Mouse (Mus musculus) CD4-positive, CD25-positive, alpha-beta regulatory T cell, adult 4 months (primary cell): Measurements from ENCODE around the gene Rras2. TPM values are rescaled to one million over a fixed set of nuclear protein-coding genes. Genes with fewer than 3 reads are reported as not detected.
A peak's percentile ranks its signal among the peaks of the same experiment; 100 is the strongest.

Source experiments
- ATAC-seq: one replicate; pipeline ENCODE4 v1.8.0; 2017
- polyA plus RNA-seq, 2 experiments: library from polyadenylated mRNA; unstranded; fragments of 100-300 nt; shearing (Covaris generic); gene quantifications; one replicate each; pipeline ENCODE4 v1.2.1; 2017

Gene Rras2
- 10 to 100 TPM in 1 of 2 experiments, 1 to 10 TPM in 1; 7.8 to 11.1 TPM for polyA plus RNA-seq

DNA sequence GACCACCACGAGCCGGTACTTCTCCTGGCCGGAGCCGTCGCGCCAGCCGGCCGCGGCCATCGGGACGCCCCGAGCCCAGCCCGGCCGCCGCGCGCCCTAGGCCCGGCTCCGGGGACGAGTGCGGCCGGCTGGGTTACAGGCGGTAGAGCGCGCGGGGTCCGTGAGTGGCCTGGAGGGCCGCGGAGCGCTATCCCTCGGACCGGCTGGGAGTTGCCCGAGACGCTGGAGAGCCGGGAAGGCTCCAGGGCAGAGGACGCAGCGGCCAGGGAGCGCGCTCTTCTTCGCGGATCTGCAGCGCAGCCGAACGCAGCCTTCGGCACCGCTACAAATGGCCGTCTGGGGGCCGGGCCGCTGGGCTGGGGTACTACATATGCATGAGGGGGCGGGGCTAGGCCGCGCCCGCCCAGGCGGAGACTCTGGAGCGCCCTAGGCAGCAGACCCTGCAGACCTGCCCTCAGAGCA is at the start of gene Rras2:
Gene Rras2, minus strand, starts transcription at position 338 of the 462 bp plus-strand sequence.
- ATAC-seq: peak; percentile 95

DNA sequence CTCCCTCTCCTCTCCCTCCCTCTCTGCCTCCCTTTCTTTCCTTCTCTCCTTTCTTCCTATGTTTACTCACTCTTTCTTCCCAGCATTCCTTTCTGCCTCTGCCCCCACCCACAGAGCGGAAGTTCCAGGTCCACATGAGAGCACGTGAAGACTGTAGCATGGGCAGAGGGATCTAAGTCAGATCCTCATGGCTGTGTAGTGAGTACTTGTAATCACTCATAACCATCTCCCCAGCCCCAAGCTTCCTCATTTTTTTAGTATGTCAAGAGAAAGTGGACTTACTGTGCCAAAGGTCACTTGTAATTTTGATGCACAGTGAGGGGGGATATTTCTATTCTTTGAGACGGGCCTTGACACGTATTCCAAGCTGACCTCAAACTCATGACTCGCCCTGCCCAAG is 45.4 kb upstream of the Rras2 start:
- no peak for ATAC-seq

DNA sequence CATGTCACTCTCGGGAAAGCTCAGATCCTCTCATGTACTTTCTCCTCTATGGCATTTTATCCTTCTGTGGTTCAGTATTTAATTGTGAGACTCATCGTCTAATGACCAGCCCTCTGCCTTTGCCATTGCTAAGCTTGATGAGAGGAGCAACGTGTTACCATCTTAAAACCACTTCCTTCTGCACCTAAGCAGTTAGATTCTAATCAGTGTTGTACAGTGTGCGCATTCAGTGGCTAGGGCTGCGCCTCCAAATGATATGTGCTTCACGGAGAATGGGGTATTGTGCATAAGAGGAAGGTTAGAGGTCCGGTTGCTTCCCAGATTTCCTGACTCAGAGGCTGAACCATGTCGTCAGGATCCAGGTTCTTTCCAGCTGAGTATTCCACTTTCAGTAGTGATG is 43.5 kb upstream of the Rras2 start:
- ATAC-seq: peak; percentile 96

DNA sequence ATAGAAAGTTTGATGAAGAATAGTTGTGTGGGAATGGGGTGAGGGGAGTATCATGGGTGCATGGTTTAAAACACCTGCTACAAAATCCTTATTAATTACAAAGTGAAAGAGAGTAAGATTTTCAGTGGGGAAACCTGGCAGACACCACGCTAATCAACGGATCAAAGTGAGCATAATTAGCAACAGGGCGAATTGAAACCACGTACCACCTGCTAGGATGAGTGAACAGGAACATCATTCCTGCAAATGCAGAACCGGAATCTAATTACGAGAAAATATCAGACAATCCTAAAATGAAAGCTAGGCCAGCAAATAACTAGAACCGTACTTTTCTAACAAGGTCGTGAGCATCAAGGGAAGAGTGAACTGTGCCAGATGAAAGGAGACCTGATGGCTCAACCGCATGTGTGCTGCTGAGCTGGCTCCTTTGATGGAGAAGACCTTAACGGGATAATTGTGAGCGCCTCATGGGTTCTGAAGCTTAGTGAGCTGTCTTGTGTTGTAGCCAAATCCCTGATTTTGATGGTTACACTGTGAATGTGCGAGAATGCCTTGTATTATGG is 40.2 kb upstream of the Rras2 start:
- ATAC-seq: no peak

DNA sequence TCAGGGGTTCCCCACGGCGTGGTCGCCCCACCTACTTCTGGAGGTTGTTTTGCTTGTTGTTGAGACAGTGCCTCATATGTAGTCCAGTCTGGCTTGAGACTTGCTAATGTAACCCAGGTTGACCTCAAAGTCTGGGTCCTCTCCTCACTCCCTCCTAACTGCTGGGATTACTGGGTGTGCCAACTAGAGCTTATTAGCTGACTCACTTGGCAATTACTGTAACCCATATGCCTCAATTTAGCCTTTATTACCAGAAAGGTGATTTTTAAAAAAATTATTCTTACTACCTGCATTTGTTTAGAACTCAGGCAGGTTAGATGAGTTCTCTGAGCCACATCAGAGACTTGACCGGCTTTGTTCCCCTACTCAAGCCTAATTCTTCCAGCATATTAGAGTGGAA is 38.8 kb upstream of the Rras2 start:
- no peak for ATAC-seq

DNA sequence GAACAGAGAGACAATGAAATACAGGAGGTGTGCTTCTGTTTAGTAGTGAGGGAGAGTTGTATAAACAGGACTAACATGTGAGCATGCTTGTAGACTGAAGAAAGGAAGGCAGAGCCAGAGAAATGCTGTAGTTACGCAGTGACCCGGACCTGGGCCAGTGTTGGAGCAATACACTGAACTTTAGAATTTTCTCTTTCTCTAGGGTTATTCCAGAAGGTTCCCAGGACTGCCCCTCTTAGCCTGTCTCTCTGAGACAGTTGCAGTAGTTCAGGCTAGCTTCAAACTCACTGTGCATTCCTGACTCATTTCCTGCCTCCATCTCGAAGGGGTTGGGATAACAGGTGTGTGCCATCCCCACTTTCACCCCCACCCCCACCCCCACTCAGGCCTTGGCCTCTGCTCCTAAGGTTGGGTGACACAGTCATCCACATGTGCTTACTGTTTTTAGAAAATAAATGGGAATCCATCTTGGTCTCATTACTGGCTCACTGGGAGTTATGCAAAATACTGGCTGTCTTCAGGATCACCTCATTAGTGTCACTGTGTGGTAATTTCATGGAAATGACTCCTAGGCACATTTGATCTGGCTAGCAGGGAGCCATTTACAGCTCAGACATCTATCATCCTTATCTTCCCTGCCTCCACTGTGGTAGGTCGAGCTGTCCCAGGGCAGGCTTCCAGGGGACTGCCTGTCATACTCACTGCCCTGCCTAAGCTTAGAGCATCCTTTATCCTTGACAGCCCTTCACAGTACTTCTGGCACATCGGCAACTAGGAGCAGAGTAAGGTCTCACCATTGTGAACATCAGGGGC is 37.7 kb upstream of the Rras2 start:
- ATAC-seq: no peak

DNA sequence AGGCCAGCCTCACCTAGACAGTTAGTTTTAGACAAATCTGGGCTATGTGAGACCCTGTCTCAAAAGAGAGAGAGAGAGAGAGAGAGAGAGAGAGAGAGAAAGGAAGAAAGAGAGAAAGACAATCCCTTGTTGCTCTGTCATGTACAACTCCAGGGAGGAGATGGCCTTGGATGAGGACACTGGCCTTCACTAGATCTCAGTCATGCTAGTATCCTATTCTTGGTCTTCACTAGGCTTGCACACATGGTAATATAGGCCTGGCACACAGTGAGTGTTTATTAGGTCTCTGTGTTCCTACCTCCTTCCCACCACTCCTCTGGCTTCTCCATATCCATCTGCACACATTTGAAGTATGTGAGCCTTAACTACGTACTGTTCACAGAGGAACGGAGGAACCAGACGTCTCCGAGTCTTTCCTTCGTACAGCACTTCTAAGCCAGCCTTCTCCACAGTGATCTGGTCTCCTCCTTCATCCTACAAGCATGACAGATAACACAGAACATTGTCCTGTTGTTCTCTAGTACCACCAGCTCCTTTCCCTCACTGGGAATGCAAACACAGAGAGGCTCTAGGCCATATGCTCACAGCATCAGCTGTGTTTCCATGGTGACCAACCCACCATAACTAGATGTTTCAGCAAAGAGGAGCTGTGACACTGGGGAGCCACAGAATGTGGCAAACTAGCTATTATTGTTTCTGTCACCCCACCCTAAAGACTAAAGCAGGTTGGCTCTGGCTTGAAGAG is 33.6 kb upstream of the Rras2 start:
- ATAC-seq: no peak

DNA sequence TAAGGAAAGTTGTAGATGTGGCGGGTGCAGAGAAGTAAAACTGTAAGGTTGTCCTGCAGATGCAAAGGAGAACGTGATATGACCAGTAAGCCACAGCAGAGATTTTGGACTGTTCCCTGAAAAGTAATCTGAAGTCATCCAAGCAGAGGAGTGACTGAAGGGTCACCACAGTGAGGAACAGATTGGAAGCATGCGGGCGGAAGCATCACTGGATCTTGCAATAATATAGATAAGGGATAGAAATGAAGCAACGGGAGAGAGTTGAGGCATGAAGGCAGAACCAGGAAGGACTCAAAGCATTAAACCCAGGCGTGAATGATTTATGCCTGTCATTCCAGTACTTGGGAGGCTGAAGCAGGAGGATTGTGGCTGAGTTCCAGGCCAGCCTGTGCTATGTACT is 32.0 kb upstream of the Rras2 start:
- no peak for ATAC-seq

DNA sequence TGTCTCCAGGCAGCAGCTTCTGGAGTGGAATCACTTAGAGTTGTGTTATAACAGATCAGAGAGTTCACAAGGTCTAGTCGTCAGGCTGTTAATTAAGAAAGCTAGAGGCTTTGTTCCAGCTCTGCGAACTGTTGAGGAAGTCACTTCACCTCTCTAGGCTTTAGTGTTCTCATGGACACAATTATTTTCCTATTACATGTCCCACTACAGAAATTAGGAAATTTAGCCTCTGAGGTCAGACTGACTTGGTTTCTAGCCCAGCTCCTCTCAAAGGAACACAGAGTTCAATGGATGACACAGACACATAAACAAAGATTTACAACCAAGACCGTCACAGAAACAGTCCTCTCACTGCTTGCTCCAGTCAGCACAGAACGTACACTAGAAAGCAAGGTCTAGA is 31.6 kb upstream of the Rras2 start:
- ATAC-seq: no peak

DNA sequence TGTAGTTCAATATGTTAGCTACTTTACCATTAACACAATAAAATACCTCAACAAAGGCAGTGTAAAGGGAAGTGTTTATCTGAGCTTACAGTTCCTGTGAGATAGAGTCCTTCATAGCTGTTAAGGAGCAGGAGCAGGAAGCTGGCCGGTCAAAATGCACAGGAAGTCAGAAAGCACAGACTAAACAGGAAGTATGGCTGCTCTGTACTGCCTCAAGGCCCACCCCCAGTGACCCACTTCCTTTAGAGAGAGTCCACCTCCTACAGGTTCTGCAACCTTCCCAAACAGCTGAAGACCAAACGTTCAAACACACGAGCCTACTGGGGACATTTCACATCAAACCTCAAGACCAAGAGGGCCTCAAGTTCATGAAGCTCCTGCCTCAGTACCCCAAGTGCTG is 28.3 kb upstream of the Rras2 start:
- peak; percentile 97 for ATAC-seq

DNA sequence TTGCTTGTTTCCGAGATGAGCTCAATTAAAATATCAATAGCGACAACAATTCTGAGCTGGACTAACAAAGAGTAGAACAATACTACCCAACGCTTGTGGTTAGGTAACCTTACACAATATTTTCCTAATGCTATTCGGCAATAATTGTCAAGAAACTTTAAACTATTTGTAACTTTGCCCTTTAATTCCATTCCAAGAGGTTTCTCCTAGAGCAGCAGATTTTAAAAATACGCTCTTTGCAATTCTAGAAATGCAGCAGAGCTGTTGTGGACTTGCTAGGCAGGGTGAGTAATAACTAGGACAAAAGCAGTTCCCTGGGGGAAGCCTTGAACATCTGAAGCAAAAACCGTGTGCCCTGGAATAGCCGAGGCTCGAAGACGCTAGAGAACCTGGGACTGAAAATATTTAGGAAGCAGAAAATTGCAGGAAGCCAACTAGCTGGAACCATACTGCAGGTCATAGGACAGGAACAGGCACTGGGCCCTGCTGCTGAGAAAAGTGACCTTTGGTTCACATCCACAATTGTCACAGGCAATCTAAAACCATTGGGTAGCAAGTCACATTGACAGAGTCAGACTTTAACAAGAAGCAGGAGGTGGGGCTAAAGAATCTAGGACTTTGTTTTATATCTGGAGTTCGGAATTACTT is 24.7 kb upstream of the Rras2 start:
- no peak for ATAC-seq

DNA sequence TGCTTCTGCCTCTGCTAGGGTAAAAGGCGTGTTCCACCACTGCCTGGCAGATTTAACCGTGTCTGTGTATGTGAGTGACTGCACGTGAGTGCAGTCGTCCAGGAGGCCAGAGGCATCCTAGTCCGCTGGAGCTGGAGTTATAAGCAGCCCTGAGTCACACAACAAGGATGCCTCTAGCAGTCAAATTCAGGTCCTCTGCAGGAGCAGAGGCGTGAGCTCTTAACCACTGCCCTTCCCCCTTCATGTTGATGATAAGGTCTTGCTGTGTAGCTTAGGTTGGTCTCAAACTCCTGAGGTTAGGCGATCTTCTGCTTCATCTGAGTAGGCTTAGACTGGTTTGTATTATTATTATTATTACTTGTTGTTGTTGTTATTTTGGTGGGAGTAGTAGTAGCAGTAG is 22.4 kb upstream of the Rras2 start:
- ATAC-seq: peak; percentile 68

DNA sequence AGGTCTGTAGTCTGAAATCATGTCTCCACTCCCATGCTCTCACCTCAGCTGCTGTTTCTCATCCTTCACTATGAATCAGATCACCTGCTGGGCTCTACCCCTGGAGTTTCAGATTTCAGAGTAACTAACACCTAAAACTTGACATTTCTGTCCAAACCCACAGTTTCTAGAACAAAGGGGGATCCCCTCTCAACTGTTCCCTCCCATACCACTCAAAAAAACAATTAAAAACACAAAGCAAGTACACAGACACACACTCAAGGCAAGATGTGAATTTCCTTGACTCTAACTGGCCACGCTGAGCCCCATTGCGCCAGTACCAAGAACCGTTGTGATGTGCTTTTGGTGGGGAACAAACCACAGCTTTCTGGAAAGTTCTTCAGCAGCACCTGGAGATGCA is 21.8 kb upstream of the Rras2 start:
- peak; percentile 64 for ATAC-seq

DNA sequence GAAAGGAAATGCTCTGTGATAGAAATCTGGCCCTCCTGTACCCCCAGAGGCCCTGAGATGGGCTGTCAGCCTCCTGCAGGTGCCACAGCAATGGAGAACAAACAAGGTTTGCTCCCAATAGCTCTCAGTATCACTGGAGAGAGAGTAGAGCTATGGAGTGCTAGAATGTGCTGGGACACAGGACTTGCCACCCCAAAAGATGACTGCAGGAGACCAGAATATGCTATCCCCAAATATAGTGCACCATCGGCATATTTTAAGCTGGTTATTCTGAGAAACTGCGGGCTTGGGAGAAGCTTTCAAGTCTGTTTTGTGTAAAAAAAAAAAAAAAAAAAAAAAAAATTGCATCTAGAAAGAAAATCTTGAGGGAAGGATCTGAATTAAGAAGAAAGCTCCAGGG is 20.7 kb upstream of the Rras2 start:
- ATAC-seq: no peak

DNA sequence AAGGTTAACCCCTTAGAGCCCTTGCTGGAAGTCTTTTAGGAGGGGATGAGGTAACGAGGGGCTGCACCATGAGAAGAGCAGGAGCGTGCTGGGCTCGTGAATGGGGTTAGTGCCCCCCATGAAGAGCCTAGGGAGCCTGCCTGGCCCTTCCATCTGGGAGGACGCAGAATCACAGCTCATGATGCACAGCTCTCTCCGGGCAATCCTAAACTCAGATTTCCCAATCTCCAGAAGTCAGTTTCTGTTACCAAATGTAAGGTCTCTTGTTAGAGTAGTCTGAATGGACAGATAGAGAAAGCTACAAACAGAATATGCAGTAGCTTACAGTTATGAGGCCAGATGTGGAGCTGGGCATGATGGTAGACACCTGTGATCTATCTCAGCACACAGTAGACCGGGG is 17.6 kb upstream of the Rras2 start:
- no peak for ATAC-seq

DNA sequence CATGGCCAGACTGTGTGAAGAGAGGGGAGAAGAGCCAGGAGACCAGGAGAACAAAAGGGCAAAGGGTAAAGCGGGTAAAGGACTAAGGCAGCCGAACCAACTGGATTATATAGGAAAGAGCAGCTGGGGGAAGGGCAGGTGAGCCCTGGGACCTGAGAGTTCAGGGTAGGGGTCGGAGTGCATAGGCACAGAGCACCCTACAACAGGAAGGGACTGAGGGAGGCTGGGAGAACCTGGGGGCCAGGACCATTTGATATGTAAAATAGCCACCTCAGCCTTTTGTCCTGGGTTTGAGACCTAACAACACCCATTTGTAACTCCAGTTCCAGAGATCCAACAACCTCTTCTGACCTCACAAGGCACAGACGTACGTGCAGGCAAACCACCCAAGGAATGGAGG is 16.4 kb upstream of the Rras2 start:
- no peak for ATAC-seq

DNA sequence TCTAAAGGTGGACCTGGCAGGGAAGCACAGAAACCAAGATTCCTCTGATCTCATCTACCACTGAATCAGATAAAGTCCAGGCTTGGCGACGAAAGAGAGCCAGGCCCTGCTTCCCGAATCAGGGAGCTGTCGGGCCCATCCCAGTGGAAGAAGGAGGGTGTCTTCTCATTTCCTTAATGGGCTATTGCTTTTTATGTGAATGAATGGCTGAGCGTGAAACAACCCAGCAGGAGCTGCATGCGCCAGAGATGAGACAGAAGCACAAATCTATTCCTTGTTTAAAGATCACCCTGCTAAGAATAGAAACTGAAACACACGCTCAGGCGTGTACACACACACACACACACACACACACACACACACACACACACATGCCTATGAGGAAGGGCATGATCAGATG is 14.7 kb upstream of the Rras2 start:
- ATAC-seq: no peak

DNA sequence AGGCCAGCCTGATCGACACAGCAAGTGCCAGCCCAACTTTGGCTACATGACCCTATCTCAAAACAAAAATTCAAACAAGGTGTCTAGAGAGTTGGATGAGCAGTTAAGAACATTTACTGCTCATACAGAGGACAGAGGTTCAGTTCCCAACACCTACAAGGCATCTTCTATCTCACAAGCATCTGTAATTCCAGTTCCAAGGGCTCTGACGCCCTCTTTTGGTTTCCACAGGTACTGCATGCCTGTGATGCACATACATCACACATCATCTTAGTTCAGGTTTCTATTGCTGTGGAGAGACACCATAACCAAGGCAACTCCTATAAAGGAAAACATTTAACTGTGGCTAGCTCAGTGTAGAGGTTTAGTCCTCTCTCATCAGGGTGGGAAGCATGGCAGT is 11.7 kb upstream of the Rras2 start:
- no peak for ATAC-seq

DNA sequence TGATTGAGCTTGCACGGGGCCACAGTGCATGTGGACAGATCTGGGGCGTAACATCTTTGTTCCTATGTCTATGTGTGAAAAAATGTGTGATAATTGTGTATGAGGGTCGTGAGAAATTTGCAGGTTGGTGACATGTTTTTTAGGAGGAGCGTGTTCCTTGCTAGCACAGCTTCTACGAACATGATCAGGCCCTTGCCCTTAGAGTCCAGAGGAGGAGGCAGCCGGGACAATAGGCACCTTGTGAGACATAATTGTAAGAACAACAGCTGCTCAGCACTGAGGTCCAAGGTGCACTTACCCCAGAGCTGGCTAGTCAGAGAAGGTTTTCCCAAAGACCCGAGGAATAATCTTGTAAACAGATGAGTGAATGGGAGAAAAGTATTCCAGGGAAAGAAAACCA is 599 bp upstream of the Rras2 start:
- no peak for ATAC-seq

DNA sequence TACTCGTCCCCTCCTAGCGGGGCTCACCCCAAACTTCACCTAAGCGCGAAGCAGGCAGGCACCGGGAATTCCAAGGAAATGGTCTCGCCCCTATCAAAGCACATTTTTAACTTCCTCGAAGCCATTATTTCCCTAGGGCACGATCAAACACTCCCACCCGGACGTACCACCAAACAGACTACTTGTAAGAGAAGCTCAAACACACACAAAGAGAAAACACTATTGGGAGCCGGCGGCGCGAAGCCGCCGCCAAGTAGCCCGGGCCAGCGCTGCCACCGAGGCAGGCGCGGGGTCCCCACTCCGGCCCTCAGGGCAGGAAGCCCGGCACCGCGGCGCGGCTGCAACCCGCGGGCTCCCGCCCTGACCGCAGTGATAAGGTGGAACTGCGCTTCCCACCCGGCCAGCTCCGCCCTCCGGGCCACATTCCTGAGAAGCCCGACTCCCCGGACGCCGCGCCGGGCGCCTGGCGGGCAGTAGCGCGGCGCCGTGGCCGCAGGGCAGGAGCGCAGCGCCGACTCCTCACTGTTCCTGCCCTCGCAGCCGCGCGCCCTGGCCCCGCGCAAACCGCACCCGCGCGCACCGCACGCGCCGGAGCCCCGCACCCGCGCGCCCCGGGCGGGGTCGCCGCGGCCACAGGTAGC is 750 bp downstream of the Rras2 start:
- peak; percentile 30 for ATAC-seq

DNA sequence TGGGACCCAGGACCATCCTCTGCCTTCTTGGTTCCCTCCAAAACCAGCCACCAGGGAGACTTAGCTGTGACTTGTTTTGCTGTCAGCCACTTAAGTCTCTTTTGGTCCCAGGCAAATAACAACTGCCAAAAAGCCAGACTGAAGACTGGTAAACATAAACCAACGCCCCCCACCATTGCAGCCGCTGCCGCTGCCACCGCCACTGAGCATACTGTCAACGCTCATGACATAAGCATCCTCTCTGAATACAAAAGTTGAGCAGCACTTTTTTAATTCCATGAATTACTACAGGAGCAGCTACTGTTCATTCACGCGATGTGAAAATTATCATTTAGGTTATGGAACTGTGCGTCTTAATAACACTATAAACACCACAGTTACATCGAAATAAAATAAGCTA is 1.6 kb downstream of the Rras2 start:
- no peak for ATAC-seq

DNA sequence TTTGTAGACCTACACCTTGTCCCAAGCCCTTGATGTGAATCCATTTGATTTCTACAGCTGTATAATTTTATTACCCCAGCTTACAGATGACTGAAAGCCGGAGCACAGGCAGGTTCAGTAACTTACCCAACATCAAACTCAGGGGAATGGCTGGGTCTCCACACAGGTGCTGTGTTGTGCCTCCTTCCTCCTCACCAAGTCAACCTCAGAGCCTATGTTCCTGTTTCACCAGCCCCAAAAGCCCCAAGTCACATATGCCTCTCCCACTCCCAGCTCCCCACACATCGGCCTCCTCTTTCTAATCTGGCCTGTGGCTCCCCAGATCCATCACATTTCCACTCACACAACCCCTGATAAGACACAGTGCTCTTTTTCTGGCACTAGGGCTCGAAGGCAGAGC is 2.6 kb downstream of the Rras2 start:
- no peak for ATAC-seq

DNA sequence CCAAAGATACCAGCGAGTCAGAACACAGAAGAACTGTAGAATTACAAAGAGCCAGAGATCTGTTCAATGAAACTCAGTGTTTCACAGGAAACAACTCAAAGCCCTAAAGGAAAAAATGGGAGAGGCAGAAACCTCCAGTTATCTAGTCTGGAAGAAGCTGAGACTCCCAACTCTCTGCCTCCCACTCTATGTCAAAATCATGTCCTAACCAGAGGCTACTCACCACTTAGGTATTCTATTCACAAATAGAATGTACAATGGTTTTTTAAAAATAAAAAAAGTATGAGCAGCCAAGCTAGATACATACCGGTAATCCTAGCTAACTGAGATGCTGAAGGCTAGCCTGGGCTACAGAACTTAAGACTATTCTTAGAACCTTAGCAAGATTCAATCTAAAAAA is 3.3 kb downstream of the Rras2 start:
- ATAC-seq: no peak
